Mouse (Mus musculus) urinary bladder, postnatal 36 days (tissue): ENCODE data around the gene Wdr35.
"Not testable (repeated sequence)": the region's sequence is repeated elsewhere in the genome, so short reads cannot be mapped to it uniquely, and the experiment has no call there.

Experiments used
- DNase-seq, 2 experiments: peaks; one replicate each; pipeline ENCODE4 v3.0.0; 2022; ENCODE audit warnings: low spot score in 2 of 2, mixed read lengths in 1 of 2

The Wdr35 gene

GRCm38 (mm10) chr12:8973820-8974465, at the start of gene Wdr35:
Gene Wdr35 (plus strand): TSS chr12:8973892.
- peak; percentile 87 to 90 for DNase-seq

GRCm38 (mm10) chr12:8927652-8928051, 46.0 kb upstream of the Wdr35 start:
- DNase-seq, result no peak

- DNase-seq, result no peak
These were observed 44.9 kb upstream of the Wdr35 start for GRCm38 (mm10) chr12:8928766-8929165.

- DNase-seq, result no peak
These were observed 42.6 kb upstream of the Wdr35 start for GRCm38 (mm10) chr12:8931083-8931482.

- DNase-seq, result peak; percentile 48 to 53
These were observed 38.3 kb upstream of the Wdr35 start for GRCm38 (mm10) chr12:8935349-8935748.

- not testable (repeated sequence) for DNase-seq
These were observed 37.5 kb upstream of the Wdr35 start for GRCm38 (mm10) chr12:8936210-8936609.

GRCm38 (mm10) chr12:8939490-8939889, 34.2 kb upstream of the Wdr35 start:
- DNase-seq, result no peak

GRCm38 (mm10) chr12:8940011-8941005, 33.4 kb upstream of the Wdr35 start:
- DNase-seq, result no peak

GRCm38 (mm10) chr12:8941131-8941615, 32.5 kb upstream of the Wdr35 start:
- no peak for DNase-seq

- DNase-seq, result no peak
These were observed 31.8 kb upstream of the Wdr35 start for GRCm38 (mm10) chr12:8941699-8942392.

GRCm38 (mm10) chr12:8947163-8947562, 26.5 kb upstream of the Wdr35 start:
- DNase-seq, result no peak

- peak; percentile 50 to 76 for DNase-seq
These were observed 25.8 kb upstream of the Wdr35 start, which contains the start of gene Matn3 for GRCm38 (mm10) chr12:8947714-8948464. Gene Matn3 (plus strand): TSS chr12:8947929.

- DNase-seq, result no peak
These were observed 20.6 kb upstream of the Wdr35 start for GRCm38 (mm10) chr12:8953136-8953535.

GRCm38 (mm10) chr12:8954161-8954561, 19.5 kb upstream of the Wdr35 start:
- DNase-seq, result no peak

GRCm38 (mm10) chr12:8961607-8962316, 11.9 kb upstream of the Wdr35 start:
- DNase-seq, result no peak

GRCm38 (mm10) chr12:8969828-8970227, 3.9 kb upstream of the Wdr35 start:
- peak in 1 of 2 experiments; percentile 26 for DNase-seq

GRCm38 (mm10) chr12:8975076-8975475, 1.4 kb downstream of the Wdr35 start:
- DNase-seq, result no peak

GRCm38 (mm10) chr12:8993231-8993630, 19.5 kb downstream of the Wdr35 start:
- no peak for DNase-seq

GRCm38 (mm10) chr12:8998318-8998717, 24.6 kb downstream of the Wdr35 start:
- no peak for DNase-seq

GRCm38 (mm10) chr12:9002038-9002648, 28.5 kb downstream of the Wdr35 start:
- peak; percentile 18 to 60 for DNase-seq
